Mouse (Mus musculus): ENCODE measurements around the gene Il17c.

Il17c gene

DNA sequence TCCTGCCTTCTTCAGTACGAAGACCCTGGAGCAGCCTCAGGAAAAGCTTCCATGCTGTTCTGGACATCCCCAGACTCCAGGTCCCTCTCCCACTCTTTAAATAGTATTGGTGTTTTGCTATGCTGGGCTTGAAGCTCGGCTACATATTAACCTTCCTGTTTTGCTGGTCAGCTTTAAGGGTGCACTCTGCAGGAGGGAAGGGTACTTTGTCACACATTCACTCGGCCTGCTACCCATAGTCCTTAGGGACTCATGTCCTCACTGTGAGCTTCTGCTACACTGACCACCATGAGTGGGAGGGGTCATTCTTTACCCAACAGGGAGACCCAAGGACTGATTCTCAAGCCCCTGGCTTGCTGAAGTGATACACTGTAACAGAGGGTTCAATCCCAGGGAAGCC is 8.8 kb downstream of the Il17c start:
- no peak for DNase-seq (ENCODE audit: low spot score in 2 of 2)

DNA sequence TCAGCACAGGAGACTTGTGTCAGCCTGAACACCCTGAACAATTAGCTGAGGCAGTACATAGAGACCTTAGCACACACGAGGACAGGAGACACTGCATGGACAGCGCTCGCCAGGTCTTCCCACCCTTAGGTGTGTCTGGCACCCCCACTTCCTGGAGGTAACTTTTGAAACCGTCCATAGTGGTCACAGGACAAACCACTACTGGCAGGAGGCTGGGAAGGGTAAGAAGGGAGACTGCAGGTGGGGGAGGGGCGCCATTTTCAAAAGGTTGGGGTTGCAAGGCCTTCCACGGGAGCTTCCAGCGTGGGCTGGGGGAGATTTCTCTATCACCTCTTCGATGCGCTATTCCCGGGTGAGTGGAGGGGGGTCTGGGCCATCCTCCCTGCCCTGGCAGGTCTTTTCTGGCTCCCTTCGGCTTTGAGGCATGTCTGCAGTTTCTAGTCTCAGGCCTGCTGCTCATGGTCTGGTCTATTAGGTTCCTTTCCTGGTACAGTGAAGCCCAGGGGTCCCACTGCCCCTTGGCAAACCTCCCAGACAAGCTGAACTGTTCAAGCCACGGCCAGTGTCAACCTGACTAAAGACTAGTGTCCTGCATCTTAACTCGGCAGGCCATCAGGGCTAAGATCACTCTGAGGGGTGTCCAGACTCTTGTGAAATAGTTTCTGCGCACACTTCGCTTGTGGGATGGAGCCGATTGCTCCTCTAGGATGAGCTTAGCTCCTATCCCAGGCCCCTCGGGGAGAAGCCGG is 10.0 kb downstream of the Il17c start:
- DNase-seq (ENCODE audit: low spot score in 2 of 2): no peak

DNA sequence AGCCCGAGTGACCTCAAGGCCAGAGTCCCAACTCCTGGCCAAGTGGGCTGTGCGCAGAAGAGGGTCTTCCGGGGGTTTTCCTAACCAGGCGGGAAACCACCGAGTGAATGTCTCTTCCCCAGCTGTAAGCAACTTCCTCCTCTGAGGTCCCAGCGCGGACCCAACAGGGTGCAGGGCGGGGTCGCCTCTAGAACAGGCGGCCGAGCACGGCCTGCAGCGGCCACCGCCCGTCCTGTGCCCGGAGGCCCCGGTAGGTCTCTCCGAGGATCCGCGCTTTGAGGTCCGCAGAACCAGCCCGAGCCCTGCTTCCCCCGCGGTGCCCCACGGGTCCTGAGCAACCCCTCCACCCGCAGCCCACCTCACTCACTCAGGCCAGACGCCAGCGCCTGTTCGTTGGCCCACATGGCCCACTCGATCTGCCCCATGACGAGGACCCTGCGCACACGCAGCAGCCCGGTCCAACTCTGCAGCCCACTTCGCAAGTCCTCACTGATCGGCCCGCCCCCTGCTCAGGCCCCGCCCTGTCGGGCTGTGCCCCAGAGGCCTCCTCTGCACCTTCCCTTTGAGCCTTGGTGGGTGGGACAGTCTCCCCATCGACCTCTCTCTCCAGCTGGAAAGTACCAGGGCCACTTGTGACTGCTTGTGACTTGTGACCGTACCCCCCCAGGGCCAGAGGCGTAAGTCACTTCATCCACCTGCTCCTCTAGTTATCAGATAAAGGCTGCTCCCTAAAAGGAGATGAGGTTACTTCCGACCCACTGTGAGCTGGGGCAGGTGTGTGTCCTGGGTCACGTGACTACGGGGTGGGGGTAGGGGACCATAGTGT is 10.8 kb downstream of the Il17c start, which contains the start of gene Cyba:
Gene Cyba, minus strand, starts transcription at position 488 of the 826 bp plus-strand sequence.
- DNase-seq (ENCODE audit: low spot score in 2 of 2): no peak

DNA sequence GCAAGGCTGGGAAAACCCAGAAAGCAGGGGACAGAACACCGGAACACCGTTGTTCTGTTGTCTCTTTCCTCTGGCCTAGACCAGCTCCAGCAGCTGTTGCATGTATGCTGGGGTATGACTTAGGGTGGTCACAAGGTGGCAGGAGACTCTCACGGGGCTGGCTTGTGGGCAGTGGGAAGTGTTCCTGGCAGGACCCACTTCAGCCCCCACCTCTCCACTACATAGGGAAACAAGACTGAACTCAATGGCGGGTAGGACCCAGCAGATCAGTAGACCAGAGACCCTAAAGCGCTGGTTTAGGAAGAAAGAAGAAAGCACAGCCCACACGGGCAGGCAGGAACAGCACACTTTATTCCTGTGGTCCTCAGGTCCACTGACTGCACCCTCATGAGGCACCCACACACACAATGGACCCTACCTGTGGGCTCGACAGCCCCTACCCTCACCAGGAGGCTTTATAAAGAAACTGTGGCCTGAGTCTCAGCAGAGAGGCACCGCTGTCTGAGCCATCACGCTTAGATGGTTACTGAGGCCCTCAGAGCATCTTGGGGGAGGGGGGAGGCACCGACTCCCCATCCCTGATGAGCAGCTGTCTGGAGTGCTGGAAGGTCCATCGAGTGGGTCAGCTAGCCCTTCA is 11.6 kb downstream of the Il17c start:
- no peak for DNase-seq (ENCODE audit: low spot score in 2 of 2)

DNA sequence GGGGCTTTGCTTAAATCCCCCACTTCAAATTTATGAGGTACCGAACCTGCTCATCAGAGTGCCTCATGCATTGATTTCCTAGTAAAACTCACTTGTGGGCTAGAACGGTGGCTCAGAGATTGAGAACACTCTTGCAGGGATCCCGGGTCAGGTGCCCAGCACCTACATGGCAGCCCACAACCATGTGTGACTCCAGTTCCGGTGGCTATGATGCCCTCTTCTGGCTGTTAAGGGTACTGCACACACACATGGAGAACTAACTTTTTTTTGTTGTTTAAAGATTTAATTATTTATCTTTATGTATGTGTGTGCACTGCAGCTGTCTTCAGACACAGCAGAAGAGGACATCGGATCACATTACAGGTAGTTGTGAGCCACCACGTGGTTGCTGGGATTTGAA is 13.6 kb downstream of the Il17c start:
- no peak for DNase-seq (ENCODE audit: low spot score in 2 of 2)

DNA sequence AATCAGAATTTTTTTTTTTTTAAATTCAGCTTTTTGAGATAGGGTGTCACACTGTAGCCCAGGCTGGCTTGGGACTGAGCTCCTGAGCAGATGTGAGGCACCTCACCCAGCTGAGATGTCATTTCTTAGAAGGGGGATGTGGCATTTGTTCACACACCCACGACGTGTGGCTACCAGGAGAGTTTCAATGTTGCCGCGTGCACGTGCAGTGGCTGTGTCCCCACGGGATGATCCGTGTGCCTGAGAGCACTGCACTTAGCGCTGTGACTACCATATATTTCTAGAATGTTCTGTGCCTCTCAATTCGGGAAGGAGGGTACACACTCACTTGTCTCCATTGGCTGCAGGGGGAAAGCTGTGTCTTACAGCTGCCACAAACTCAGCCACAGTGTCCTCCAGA is 14.3 kb downstream of the Il17c start:
- DNase-seq (ENCODE audit: low spot score in 2 of 2): no peak

DNA sequence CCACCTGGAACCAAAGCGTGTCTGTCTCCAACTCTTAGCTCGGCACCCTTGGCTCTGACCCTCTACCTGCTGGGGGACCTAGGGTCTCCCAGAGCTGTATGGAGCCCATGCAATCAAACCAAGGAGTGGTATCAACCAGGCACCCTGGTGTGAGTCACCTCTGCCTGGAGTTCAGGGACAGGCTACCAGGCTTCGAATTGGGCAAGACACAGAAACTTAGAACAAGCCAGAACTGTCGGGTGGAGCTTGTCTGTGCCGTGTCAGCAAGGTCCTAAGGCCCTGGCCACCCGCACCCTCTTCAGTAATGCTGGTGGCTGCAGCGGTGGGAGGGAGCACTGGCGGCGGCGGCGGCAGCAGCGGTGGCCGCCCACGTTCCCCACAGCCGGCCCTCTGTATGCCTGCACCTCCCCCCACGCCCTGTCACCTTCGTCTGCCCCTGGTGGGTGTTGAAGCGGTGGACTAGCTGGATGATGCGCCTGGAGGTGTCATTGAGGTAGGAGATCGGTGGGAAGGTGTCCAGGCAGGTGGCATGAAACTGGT is 14.8 kb downstream of the Il17c start:
- no peak for DNase-seq (ENCODE audit: low spot score in 2 of 2)

DNA sequence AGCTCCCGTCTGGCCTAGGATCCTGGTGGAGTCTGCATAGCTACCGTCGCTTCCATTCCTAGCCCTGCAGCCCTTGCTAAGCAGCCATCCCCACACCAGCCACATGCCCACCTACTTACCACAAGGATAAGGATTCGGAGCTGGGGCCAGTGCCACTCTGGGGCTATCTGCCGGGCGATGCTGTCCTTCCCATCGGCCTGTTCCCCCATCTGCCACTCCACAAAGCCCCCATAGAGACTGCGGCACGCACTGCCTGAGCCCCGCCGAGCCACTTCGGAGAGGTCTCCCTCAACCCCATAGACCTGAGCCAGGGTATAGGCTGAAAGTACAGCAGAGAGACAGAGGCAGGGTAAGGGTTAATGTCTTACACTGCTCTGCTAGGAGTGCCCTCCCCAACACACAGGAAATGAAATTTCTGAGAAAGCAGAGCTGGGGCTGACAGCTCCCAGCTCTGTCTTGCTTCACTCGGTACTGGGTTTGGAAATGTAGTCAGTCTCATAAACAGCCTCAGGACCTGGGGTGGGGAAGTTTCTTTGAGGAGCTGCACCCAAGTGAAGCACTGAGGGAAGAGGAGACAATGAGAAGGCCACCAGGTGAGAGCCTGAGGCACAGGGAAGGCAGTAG is 16.0 kb downstream of the Il17c start:
- no peak for DNase-seq (ENCODE audit: low spot score in 2 of 2)

DNA sequence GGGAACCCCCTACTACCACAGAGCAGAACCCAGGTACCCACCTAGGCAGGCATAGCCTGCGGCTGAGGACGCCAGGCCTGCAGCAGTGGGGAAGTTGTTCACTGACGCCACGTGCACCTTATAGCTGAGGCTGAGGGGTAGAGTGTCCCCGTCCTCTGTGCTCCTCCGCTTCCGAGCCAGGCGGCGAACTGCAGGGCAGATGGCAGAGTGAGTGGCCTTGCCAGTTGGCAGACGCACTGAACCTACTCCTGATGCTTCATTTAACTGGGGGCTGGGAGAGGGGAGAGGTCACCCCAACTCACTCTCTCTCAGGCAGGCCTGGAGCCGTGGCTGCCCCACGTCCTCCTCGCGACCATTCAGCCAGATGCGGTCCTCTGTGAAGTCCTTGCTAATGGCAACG is 17.5 kb downstream of the Il17c start:
- no peak for DNase-seq (ENCODE audit: low spot score in 2 of 2)

DNA sequence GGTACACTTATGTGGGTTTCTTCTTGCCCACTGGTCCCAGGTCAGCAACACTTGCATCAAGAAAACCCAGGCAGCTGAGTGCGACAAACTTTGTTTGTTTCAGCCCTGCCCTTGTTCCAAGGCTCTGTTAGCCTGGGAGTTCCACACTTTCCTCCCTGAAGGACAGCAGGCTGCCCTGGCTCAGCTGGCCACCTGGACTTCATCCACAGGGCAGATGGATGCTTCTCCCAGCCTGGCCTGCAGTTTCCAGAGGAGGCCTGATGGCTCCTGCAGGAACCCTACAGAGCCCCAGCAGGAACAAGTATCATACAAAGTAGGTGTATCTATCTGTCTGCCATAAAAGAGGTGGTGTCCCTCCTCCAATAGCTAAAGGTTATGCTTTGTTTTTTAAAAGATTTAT is 19.5 kb downstream of the Il17c start:
- DNase-seq (ENCODE audit: low spot score in 2 of 2): no peak

DNA sequence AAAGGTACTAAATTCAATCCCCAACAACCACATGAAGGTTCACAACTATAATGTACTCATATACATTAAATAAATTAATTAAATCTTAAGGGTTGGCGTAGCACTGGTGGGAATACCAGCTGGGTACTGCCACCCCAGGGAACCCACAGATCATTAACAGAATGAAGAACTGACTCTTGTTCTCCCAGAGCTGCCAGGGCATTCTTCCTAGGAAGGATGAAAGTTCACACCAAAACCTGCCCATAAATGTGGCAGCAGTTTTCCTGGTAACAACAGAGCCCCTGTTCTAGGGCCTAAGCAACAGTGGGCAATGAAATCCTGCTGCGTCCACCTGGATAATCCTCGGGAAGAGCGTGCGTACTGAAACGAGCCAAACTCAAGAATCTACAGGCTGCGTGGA is 20.5 kb downstream of the Il17c start:
- no peak for DNase-seq (ENCODE audit: low spot score in 2 of 2)

DNA sequence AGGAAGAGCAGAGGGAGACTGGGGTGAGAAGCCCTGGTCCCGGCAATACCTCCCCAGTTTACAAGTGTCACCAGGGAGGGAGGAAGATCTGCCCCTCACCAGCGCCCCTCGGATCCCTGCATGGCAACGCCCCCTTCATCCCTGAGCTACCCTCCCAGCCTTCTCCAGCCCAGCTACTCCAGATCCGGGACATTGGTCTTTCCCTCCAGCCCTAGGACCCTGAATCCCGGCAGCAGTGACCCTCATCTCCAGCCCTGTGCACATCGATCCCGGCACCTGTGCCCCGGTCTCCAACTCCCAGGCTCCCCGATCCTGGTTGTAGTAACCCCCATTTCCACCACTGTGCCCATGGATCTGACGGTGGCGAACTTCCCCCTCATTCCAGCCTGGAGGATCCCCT is 21.0 kb downstream of the Il17c start:
- no peak for DNase-seq (ENCODE audit: low spot score in 2 of 2)

DNA sequence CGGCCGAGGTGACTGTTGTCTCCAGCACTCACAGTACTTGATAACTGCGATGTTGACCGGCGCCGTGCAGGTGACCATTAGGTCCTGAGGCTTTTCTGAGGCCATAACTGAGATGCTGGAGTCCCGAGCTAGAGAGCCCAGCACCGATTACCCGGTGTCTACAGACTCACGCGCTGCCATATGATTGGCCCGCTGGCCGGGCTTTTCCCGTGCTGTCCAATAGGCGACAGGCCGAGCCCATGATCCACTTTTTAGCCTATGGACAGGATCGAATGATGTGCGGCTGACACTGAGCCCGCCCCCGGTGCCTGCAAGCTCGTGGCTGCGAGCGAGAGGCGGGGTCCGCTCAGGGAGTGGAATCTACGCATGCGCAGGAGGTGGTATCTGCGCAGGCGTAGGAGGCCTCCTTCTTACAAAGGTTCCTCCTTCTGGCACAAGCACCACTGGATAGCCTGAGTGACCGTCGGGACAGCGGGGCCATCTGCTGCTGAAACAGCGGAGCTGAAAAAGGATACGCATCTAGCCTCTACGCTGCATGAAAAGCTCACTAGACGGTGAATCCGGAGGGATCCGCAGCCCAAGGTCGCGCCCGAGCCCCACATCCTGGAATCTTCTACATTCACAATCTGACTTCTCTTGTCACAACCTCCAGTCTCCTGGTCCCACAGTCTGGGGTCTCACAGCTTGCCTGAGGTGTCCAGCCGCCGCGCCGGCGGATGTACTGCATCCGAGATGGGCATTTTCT is 21.6 kb downstream of the Il17c start, which contains the start of gene Mvd:
Gene Mvd, minus strand, starts transcription at position 161 of the 745 bp plus-strand sequence.
- DNase-seq (ENCODE audit: low spot score in 2 of 2): peak; percentile 99 to 100

DNA sequence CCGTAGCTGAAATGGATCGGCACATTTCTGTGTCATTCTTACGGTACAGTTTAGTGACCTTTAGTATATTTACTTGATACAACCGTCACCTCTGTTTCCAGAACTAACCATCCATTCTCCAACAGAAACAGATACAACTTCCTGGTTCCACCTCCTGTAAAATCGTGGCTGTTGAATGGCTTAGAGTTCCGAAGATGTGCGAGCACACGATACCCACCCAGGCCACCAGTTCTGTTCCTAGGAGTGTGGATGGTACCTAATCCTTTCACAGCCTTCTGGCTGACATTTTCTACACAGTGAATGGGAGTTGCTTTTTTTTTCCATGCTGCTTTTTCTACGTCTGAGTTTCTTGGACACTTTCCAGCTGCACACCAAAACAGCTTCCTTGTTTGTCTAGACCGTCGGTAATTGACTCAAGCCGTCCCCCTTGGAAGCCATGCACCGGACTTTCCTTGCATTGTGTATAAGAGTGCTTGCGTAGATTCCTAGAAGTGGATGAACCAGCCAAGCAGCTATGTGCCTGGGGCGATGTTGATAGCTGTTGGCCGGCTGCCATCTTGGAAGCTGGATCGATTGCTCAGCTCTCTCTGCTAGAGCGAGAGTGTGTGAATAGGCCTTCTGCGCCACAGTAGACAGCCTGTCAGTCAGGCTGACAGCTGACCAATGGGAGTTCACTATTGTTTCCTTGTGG is 22.4 kb downstream of the Il17c start:
- DNase-seq (ENCODE audit: low spot score in 2 of 2): peak; percentile 75

DNA sequence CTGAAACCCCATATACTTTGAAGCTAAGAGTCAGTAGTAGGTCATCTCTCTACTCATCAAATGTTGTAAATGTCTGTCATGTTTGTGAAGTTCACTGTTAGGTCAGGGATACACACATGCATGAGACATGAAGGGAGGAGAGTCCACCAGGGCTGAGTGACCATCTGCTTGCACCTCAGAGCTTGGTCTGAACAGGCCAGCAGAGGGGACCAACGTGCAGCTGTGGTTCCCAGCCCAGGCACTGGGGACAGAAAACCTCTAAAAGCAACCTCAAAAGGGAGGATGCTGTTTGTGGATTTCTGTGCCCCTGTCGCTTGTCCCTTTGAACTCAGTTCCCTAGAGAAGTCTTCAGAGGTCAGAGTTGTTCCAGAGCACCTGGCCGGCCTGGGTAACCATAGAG is 23.4 kb downstream of the Il17c start:
- no peak for DNase-seq (ENCODE audit: low spot score in 2 of 2)

DNA sequence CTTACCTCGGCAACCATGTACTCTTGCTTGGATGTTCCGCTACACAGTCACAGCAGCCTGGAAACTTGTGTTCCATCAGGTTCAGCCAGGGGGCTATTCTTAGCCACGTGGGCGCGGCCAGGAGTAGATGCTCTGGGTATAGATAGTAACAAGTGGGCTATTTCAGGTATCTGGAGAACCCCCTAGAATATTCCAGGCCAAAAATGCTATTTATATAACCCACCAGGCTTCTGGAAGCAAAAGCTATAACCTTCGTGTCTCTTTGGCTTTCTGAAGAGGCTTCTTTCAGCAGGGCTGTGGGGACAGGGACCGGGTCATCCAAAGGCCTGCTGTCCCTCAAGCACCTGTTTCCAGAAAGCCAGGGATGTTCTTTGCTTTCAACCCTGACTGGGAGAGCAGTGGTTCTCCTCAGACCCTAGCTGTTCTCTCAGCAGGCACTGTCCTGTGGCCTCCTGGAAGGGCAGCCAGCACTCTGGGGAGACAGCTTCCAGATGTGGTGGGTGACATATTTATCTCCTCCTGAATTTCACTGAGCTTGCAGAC is 29.4 kb downstream of the Il17c start:
- no peak for DNase-seq (ENCODE audit: low spot score in 2 of 2)

DNA sequence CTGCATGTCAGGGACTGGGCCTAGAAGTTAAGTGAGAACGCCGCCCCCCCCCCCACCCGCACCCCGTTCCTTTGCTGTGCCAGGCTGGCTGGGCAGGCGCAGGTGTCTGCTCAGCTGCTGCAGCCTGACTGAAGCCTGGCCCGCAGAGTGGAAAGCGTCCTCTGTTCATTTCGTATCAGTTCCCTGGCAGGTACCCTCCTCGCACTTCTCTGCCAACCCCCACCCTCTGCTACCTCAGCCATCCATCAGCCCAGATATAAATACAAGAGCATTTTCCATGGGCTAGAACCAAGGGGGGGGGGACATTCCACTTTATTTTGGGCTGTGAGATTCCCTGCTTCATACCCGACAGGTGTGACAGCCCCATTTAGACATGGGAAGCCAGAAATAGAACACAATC is 30.3 kb downstream of the Il17c start:
- DNase-seq (ENCODE audit: low spot score in 2 of 2): no peak

DNA sequence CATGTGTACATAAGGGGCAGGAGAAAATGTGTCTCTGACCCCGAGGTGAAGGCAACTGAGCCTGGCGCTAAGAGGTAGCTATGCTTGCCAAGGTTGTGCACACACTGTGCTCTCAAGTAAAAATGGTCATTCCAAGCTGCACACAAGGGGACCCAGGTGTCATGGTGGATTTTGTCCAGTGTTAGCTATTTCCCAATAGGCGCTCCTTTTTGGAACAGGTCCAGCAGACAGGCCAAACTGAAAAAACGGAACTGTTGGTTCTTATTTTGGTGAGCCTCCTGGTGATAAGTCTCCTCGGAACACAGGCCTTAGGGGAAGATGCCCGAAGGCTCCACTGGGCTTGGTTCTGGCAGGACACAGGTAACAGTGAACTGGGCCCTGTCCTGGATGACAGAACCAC is 32.6 kb downstream of the Il17c start:
- DNase-seq (ENCODE audit: low spot score in 2 of 2): no peak

DNA sequence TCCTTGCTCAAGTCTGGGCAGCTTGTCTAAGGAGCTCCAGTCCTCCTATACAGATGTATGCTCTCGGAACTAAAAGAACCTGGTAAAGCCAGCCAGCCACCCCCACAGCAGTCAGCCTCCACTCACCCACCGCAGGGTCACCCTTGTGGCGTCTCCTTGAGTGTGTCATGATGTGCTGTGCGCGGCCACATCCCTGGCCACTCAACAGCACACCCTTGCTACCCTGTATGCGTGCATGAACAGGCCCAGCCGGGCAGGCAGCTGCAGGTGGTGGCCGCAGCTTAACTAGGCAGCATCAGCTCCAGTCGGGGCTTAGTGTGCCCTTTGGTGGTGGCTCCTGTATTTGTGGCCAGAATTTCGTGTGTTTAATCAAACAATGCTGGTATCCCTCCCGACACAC is 35.4 kb downstream of the Il17c start:
- no peak for DNase-seq (ENCODE audit: low spot score in 2 of 2)

DNA sequence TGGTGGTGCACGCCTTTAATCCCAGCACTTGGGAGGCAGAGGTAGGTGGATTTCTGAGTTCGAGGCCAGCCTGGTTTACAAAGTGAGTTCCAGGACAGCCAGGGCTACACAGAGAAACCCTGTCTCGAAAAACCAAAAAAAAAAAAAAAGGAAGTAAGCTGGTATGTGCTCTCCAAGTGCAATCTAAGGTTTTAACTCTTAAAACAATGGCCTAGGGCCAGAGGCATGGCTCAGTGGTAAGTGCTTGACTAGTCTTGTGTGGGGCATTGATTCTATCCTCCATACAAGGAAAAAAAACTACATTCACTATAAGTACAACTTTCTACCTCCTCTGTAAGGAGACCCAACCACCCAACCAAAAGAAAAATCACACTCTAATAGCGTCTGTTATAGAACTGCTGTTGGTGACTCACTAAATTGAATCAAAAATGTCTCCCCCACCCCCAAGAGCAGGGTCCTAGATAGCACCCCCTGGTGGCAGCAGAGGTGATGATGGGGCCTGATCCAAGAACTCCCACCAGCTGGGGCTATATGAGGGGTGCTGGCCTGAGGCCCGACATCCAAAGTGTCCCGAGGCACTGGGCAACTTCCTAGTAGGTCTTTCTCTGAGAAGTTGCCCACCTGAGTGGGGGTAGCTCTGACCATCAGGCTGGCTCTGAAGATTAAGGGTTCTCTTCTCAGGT is 37.5 kb downstream of the Il17c start:
- no peak for DNase-seq (ENCODE audit: low spot score in 2 of 2)

All from right cerebral cortex, postnatal 36 days (tissue).